Mouse (Mus musculus) layer of hippocampus, adult 6 months (tissue): ENCODE results near the gene Mrpl2. TPM values are rescaled to one million over a fixed set of nuclear protein-coding genes. Genes with fewer than 3 reads are reported as not detected.

Experiments
- long read RNA-seq, 2 experiments: library from polyadenylated mRNA; unstranded; transcript quantifications; one replicate each; pipeline ENCODE4 v2.0.0; 2019 to 2020
- polyA plus RNA-seq: library from polyadenylated mRNA; unstranded; fragments of <200 nt; fragmentation: Nextera tagmentation; gene quantifications from 2 replicates; pipeline ENCODE4 v1.2.3, GENCODE M21; 2021

Gene Mrpl2
- 103 and 112 TPM in 2 replicates for polyA plus RNA-seq
- long read RNA-seq, experiment 1, transcript Mrpl2-201 (7 exons, 1,031 nt): major isoform, 74 of 87 reads
- long read RNA-seq, experiment 1, partial matches to known transcripts: 7 of 87 reads
- long read RNA-seq, experiment 1, other reads (novel, unspliced or antisense): 5 of 87 reads
- long read RNA-seq, experiment 2, transcript Mrpl2-201 (7 exons, 1,031 nt): major isoform, 30 of 37 reads
- long read RNA-seq, experiment 2, partial matches to known transcripts: 1 of 37 reads
- long read RNA-seq, experiment 2, other reads (novel, unspliced or antisense): 6 of 37 reads

GRCm38 (mm10) chr17:46645561-46646321, at the start of gene Mrpl2, which contains the start of gene Klc4:
Mrpl2 (plus strand) TSS chr17:46646229.
Klc4 (minus strand) TSS chr17:46646022.

DNA sequence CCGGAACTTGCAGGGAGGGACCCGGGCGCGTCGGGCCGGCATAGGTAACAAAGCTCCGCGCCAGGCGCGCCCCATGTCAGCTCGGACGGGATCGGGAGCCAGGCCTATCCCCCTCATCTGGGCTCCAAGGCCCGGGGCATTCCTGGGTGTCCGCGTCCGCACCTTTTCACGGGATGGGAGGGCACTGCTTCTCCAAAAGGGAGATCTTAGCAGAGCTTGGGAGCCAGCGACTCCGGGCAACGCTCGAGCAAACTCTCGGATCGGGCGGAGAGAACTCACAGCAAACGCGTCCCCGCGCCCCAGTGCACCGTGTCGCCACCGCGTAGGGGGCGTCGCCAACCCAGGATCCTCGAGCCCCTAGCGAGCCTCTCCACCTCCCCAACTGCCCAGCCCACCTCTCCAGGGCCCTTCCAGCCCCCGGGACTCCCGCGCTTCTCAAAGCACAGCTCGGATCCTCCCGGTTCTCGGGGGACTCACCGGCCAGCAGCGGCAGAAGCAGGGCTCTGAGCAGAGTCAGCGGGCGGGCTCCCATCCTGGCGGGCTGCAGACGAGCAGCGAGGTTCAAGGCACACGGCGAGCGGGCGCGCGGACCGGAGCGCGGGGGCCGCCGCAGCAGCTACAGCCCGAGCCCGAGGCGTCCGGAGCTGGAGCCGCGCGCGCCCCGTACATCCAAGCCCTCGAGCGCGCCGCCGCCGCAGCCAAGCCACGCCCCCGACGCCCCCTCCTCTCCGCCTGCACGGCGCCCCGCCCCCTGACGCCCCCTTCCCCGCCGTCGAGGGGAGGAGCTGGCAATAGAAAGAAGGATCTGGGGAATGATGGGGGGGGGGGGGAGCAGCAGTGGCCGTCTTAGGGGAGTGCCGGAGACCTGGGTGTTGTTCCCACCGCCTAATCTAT, 17.0 kb upstream of the Mrpl2 start, which contains the start of gene Ptk7:
Ptk7 (minus strand) TSS at position 714 of the 894 bp plus-strand sequence.

GRCm38 (mm10) chr17:46650232-46651031, 4.4 kb downstream of the Mrpl2 start, which contains the start of gene Cul7:
Cul7 (plus strand) TSS chr17:46650337.

DNA sequence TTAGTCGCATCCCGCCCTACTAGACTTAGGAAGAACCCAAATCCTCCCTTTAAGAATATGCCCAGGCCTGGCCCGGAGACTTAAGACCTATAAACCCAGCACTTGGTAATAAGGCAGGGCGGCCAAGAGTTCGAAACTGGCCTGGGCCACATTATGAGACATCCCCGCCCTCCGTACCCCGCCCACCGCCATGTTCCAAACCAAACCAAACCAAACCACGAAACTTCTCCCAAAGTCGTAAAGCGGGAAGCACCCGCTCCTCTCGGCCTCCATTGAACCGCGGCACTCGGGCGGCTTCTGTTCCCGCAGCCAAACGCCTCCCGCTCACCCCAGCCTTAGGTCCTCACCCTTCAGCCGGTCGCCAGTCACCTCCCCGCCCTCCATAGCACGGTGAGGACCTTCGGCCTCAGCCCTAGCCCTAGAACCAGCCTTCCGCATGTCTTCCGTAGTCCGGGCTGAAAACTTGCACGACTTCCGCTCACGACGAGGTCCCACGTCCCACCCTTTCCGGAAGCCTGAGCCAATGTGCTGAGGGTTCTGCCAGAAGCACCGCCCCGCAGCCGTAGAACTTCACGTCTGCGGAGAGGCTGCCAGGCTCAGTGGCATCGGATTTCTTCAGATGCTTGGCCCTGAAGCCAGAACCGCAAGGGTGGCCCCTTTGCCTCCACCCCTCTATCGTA, 28.0 kb downstream of the Mrpl2 start, which contains the start of gene Rrp36:
Rrp36 (minus strand) TSS at position 503 of the 680 bp plus-strand sequence.

DNA sequence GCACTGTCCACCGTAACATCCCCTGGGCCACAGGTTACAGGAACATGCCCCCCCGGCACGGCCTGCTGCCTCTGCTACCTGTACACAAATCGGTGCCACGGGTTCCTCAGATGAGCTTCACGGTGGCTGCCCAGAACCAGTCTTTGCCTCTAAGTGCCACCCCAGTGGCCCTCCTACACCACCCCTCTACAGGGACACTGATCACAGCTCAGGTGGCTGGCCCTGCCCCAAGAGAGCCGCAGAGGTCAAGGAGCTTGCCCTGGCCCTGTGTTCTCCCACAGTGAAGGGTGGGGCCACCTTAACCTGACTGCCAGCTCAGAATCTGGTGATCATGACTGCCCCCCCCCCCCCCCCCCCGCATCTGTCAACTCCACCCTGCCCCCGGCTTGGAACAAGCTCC, 32.4 kb downstream of the Mrpl2 start, which contains the start of gene Mea1:
Mea1 (plus strand) TSS at position 378 of the 400 bp plus-strand sequence.

DNA sequence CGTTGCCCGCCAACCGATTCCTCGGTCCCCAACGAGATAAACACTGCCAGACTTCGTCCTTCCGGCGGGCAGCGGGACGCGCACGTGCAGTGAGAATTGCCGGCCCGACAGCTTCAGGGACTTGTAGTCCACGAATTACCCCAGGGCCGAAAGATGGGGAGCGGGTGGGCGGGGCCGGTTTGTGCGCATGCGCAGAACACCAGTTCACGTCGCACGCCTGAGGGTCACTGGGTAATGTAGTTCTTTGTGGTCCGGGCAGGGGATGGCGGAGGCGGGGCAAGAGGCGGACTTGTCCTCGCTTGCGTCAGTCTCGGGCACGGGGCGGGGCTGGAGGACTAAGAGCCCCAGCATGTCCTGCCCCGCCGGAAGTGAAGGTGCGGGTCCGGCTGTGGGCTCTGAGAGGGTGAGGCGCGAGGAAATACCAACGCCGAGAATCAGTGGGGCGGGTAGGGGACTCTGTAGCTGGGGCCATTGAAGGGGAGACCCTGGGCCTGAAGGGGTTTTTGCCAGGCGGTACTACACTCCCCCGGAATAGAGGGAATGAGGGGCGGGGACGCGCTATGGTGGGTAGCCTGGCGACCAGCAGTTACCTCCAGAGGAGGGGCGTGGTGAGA, 34.8 kb downstream of the Mrpl2 start, which contains the start of gene Klhdc3:
Klhdc3 (minus strand) TSS at position 155 of the 614 bp plus-strand sequence.

Other genes starting within 250 kb of the Mrpl2 start
- gene Crip3, start 217.3 kb upstream of the Mrpl2 start, polyA plus RNA-seq: 0.18 TPM in 1 of 2 replicates, not detected in the other
- 0.26 TPM in 1 of 2 replicates, not detected in the other for gene Slc22a7, start 207.8 kb upstream of the Mrpl2 start, polyA plus RNA-seq
- gene Ttbk1, start 158.6 kb upstream of the Mrpl2 start, polyA plus RNA-seq: 4.3 and 5.1 TPM in 2 replicates
- gene Dnph1, start 149.5 kb upstream of the Mrpl2 start, polyA plus RNA-seq: 11.5 and 12.2 TPM in 2 replicates
- 22.6 and 27.2 TPM in 2 replicates for gene Cul9, start 99.8 kb upstream of the Mrpl2 start, polyA plus RNA-seq
- 2.3 and 3.8 TPM in 2 replicates for gene Srf, start 90.1 kb upstream of the Mrpl2 start, polyA plus RNA-seq
- gene Ptk7, start 16.7 kb upstream of the Mrpl2 start, polyA plus RNA-seq: 1.2 and 1.3 TPM in 2 replicates
- gene Klc4, start 207 bp upstream of the Mrpl2 start, polyA plus RNA-seq: 10.7 and 11.1 TPM in 2 replicates
- gene Cul7, start 4.1 kb downstream of the Mrpl2 start, polyA plus RNA-seq: 4.0 and 4.1 TPM in 2 replicates
- 20.0 and 20.9 TPM in 2 replicates for gene Rrp36, start 28.1 kb downstream of the Mrpl2 start, polyA plus RNA-seq
- 233 and 236 TPM in 2 replicates for gene Mea1, start 32.6 kb downstream of the Mrpl2 start, polyA plus RNA-seq
- 163 and 190 TPM in 2 replicates for gene Klhdc3, start 34.7 kb downstream of the Mrpl2 start, polyA plus RNA-seq
- gene Ppp2r5d, start 58.9 kb downstream of the Mrpl2 start, polyA plus RNA-seq: 46.1 and 49.2 TPM in 2 replicates
- gene Pex6, start 65.2 kb downstream of the Mrpl2 start, polyA plus RNA-seq: 9.6 and 12.9 TPM in 2 replicates
- 0.41 and 2.7 TPM in 2 replicates for gene Gnmt, start 82.9 kb downstream of the Mrpl2 start, polyA plus RNA-seq
- gene Cnpy3, start 106.0 kb downstream of the Mrpl2 start, polyA plus RNA-seq: 95.5 and 101 TPM in 2 replicates
- gene Ptcra, start 117.5 kb downstream of the Mrpl2 start, polyA plus RNA-seq: 0.51 and 0.64 TPM in 2 replicates
- gene 2310039H08Rik, start 126.4 kb downstream of the Mrpl2 start, polyA plus RNA-seq: 22.2 and 31.2 TPM in 2 replicates
- gene Rpl7l1, start 136.4 kb downstream of the Mrpl2 start, polyA plus RNA-seq: 34.1 and 40.3 TPM in 2 replicates
- 8.0 and 8.3 TPM in 2 replicates for gene Bicral, start 212.3 kb downstream of the Mrpl2 start, polyA plus RNA-seq
- 89.9 and 101 TPM in 2 replicates for gene Tbcc, start 244.5 kb downstream of the Mrpl2 start, polyA plus RNA-seq